Mouse (Mus musculus) hindbrain, embryonic 16.5 days (tissue): ENCODE measurements around the gene Ercc8. TPM values are rescaled to one million over a fixed set of nuclear protein-coding genes. Genes with fewer than 3 reads are reported as not detected.
A peak's percentile ranks its signal among the peaks of the same experiment; 100 is the strongest.

Source experiments
- ATAC-seq: fragments of 200-750 bp; cut with Nextera tagmentation; 2 replicates; pipeline ENCODE4 v1.8.0; 2017; ENCODE audit warnings: moderate TSS enrichment, moderate library complexity
- H3K27ac ChIP-seq: fragments of 300-500 bp; sonication (generic); 2 replicates; pipeline ENCODE4 v1.5.1; 2014; ENCODE audit warnings: low read depth, mild to moderate bottlenecking, control low read depth, low read length, moderate library complexity
- H3K27me3 ChIP-seq: fragments of 300-500 bp; sonication (generic); replicated peaks from 2 replicates; pipeline ENCODE4 v1.6.1; 2014; ENCODE audit warnings: low read length; ENCODE audit not compliant: control insufficient read depth, insufficient read depth
- H3K36me3 ChIP-seq: fragments of 300-500 bp; sonication (generic); 2 replicates; pipeline ENCODE4 v1.6.1; 2014; ENCODE audit warnings: mild to moderate bottlenecking, low read length, moderate library complexity, mixed read lengths; ENCODE audit not compliant: control insufficient read depth, insufficient read depth
- H3K4me1 ChIP-seq: fragments of 300-500 bp; sonication (generic); 2 replicates; pipeline ENCODE4 v1.6.1; 2014; ENCODE audit warnings: low read depth, low read length; ENCODE audit not compliant: control insufficient read depth, insufficient read depth
- H3K4me2 ChIP-seq: fragments of 300-500 bp; sonication (generic); 2 replicates; pipeline ENCODE4 v1.6.1; 2014; ENCODE audit warnings: mild to moderate bottlenecking, low read length, control low read depth, moderate library complexity
- H3K4me3 ChIP-seq: fragments of 300-500 bp; sonication (generic); 2 replicates; pipeline ENCODE4 v1.5.1; 2014; ENCODE audit warnings: mild to moderate bottlenecking, low read length, control low read depth, moderate library complexity
- H3K9ac ChIP-seq: fragments of 300-500 bp; sonication (generic); 2 replicates; pipeline ENCODE4 v1.6.1; 2014; ENCODE audit warnings: low read depth, mild to moderate bottlenecking, control low read depth, low read length, moderate library complexity
- H3K9me3 ChIP-seq: fragments of 300-500 bp; sonication (generic); 2 replicates; pipeline ENCODE4 v1.6.1; 2014; ENCODE audit warnings: mild to moderate bottlenecking, low read length, moderate library complexity; ENCODE audit not compliant: control insufficient read depth
- WGBS: fragments of 180-500 bp; shearing (Covaris S2); extraction: QIAGEN DNeasy Blood & Tissue Kit; methylation state at CpG from one replicate; pipeline ENCODE4 v1.1.7; 2014; 5-methylcytosine and 5-hydroxymethylcytosine counted together
- polyA plus RNA-seq: library from polyadenylated mRNA; unstranded; fragments of >200 nt; fragmentation: Nextera tagmentation; extraction: Ambion mirVana; gene quantifications from 2 replicates; pipeline ENCODE4 v1.2.1, GENCODE M21; 2015

Gene Ercc8
- polyA plus RNA-seq, 1 experiment from 2014 or later, result 32.3 TPM

- H3K4me1 ChIP-seq, result no peaks in the 10 kb centered on the region
- no peak overlapping the region for H3K9ac ChIP-seq
- H3K4me2 ChIP-seq, result no peak overlapping the region
- peaks cover 12% of the 10 kb centered on the region for H3K36me3 ChIP-seq
- no peak overlapping the region for H3K27ac ChIP-seq
- H3K27me3 ChIP-seq, result no peaks in the 10 kb centered on the region
- no peak for ATAC-seq
- 100% methylated on average over 1 of the region's 1 CpGs for WGBS
- no peaks in the 10 kb centered on the region for H3K9me3 ChIP-seq
- no peak overlapping the region for H3K4me3 ChIP-seq
Observed at GRCm38 (mm10) chr13:108170002-108170401, 11.5 kb downstream of the Ercc8 start.

GRCm38 (mm10) chr13:108170511-108170910, 12.0 kb downstream of the Ercc8 start:
- 91% methylated on average over 8 of the region's 8 CpGs for WGBS
- H3K9ac ChIP-seq, result no peak overlapping the region
- H3K27me3 ChIP-seq, result no peaks in the 10 kb centered on the region

GRCm38 (mm10) chr13:108179618-108180017, 21.1 kb downstream of the Ercc8 start:
- Histone ChIP-seq H3K4me2 (no peak overlapping the region), H3K27me3 (no peaks in the 10 kb centered on the region), H3K4me1 (no peaks in the 10 kb centered on the region), H3K27ac (no peak overlapping the region), H3K9me3 (no peaks in the 10 kb centered on the region), H3K36me3 (peaks cover 19% of the 10 kb centered on the region; the same call in 1 of the 2 replicates), H3K4me3 (no peak overlapping the region), H3K9ac (no peak overlapping the region)
- ATAC-seq, result no peak
- 93% methylated on average over 8 of the region's 8 CpGs for WGBS

More at GRCm38 (mm10) chr13:108170511-108170910, 12.0 kb downstream of the Ercc8 start:
- Histone ChIP-seq H3K27ac (no peak overlapping the region), H3K36me3 (peaks cover 12% of the 10 kb centered on the region), H3K4me1 (no peaks in the 10 kb centered on the region), H3K4me3 (no peak overlapping the region), H3K4me2 (no peak overlapping the region), H3K9me3 (no peaks in the 10 kb centered on the region)
- ATAC-seq, result no peak

GRCm38 (mm10) chr13:108180821-108181220, 22.3 kb downstream of the Ercc8 start:
- Histone ChIP-seq H3K4me1 (no peaks in the 10 kb centered on the region), H3K36me3 (peaks cover 19% of the 10 kb centered on the region; the same call in 1 of the 2 replicates), H3K27ac (no peak overlapping the region), H3K9me3 (no peaks in the 10 kb centered on the region), H3K4me2 (no peak overlapping the region), H3K9ac (no peak overlapping the region), H3K27me3 (no peaks in the 10 kb centered on the region), H3K4me3 (no peak overlapping the region)
- WGBS, result 93% methylated on average over 5 of the region's 5 CpGs
- no peak for ATAC-seq

GRCm38 (mm10) chr13:108184743-108185255, 26.3 kb downstream of the Ercc8 start:
- H3K4me1 ChIP-seq, result no peaks in the 10 kb centered on the region
- no peak overlapping the region for H3K4me2 ChIP-seq
- no peaks in the 10 kb centered on the region for H3K9me3 ChIP-seq
- ATAC-seq, result no peak
- H3K36me3 ChIP-seq, result peaks cover 18% of the 10 kb centered on the region
- H3K4me3 ChIP-seq, result no peak overlapping the region
- no peak overlapping the region for H3K9ac ChIP-seq
- no peaks in the 10 kb centered on the region for H3K27me3 ChIP-seq
- H3K27ac ChIP-seq, result no peak overlapping the region

- peaks cover 17% of the 10 kb centered on the region for H3K36me3 ChIP-seq
Observed at GRCm38 (mm10) chr13:108185530-108185929, 27.0 kb downstream of the Ercc8 start.

GRCm38 (mm10) chr13:108187994-108188393, 29.5 kb downstream of the Ercc8 start:
- 90% methylated on average over 4 of the region's 4 CpGs for whole genome bisulfite sequencing
- no peak overlapping the region for H3K4me2 ChIP-seq
- no peak overlapping the region for H3K9ac ChIP-seq
- no peaks in the 10 kb centered on the region for H3K9me3 ChIP-seq
- ATAC-seq, result no peak
- H3K27ac ChIP-seq, result no peak overlapping the region
- no peaks in the 10 kb centered on the region for H3K4me1 ChIP-seq
- peaks cover 8% of the 10 kb centered on the region for H3K36me3 ChIP-seq
- no peaks in the 10 kb centered on the region for H3K27me3 ChIP-seq
- no peak overlapping the region for H3K4me3 ChIP-seq

More at GRCm38 (mm10) chr13:108185530-108185929, 27.0 kb downstream of the Ercc8 start:
- no peak overlapping the region for H3K4me3 ChIP-seq
- no peak overlapping the region for H3K27ac ChIP-seq
- ATAC-seq, result no peak
- H3K9me3 ChIP-seq, result no peaks in the 10 kb centered on the region
- no peak overlapping the region for H3K9ac ChIP-seq
- H3K27me3 ChIP-seq, result no peaks in the 10 kb centered on the region
- H3K4me2 ChIP-seq, result no peak overlapping the region
- 93% methylated on average over 3 of the region's 3 CpGs for WGBS
- no peaks in the 10 kb centered on the region for H3K4me1 ChIP-seq

GRCm38 (mm10) chr13:108191074-108191720, 32.7 kb downstream of the Ercc8 start:
- ATAC-seq, result peak; percentile 83
- H3K9ac ChIP-seq, result no peak overlapping the region
- H3K4me3 ChIP-seq, result no peak overlapping the region
- no peak overlapping the region for H3K27ac ChIP-seq
- no peaks in the 10 kb centered on the region for H3K4me1 ChIP-seq
- no peak overlapping the region for H3K4me2 ChIP-seq
- H3K36me3 ChIP-seq, result peaks cover 14% of the 10 kb centered on the region
- H3K27me3 ChIP-seq, result no peaks in the 10 kb centered on the region
- WGBS, result 62% methylated on average over 11 of the region's 11 CpGs
- H3K9me3 ChIP-seq, result no peaks in the 10 kb centered on the region

- 91% methylated on average over 6 of the region's 6 CpGs for WGBS
- Histone ChIP-seq H3K27me3 (no peaks in the 10 kb centered on the region), H3K27ac (no peak overlapping the region)
Observed at GRCm38 (mm10) chr13:108195474-108195873, 36.9 kb downstream of the Ercc8 start.

More at GRCm38 (mm10) chr13:108195474-108195873, 36.9 kb downstream of the Ercc8 start:
- no peak overlapping the region for H3K4me3 ChIP-seq
- H3K36me3 ChIP-seq, result peaks cover 9% of the 10 kb centered on the region; the same call in 1 of the 2 replicates
- ATAC-seq, result no peak
- H3K9me3 ChIP-seq, result no peaks in the 10 kb centered on the region
- no peaks in the 10 kb centered on the region for H3K4me1 ChIP-seq
- H3K4me2 ChIP-seq, result no peak overlapping the region
- no peak overlapping the region for H3K9ac ChIP-seq
